Mouse (Mus musculus) subcutaneous adipose tissue, adult 2 months (tissue): ENCODE measurements around the gene Crk. TPM values are rescaled to one million over a fixed set of nuclear protein-coding genes. Genes with fewer than 3 reads are reported as not detected.

ENCODE experiments used
- polyA plus RNA-seq: library from polyadenylated mRNA; depleted of rRNA; stranded (reverse); fragments of >200 nt; gene quantifications from 2 replicates; pipeline ENCODE4 v1.2.3, GENCODE M21; 2012; ENCODE audit warnings: low replicate concordance; rRNA removed

Gene Crk
- polyA plus RNA-seq: 39.5 and 53.1 TPM in 2 replicates

GRCm38 (mm10) chr11:75678747-75679438 is at the start of gene Crk:
Gene Crk, plus strand, starts transcription at chr11:75679259.

GRCm38 (mm10) chr11:75630645-75631229 is 48.3 kb upstream of the Crk start, which contains the start of gene Inpp5k:
Gene Inpp5k, plus strand, starts transcription at chr11:75630988.

GRCm38 (mm10) chr11:75650311-75650710 is 28.7 kb upstream of the Crk start, which contains the start of gene Myo1c:
Gene Myo1c, plus strand, starts transcription at chr11:75650504.

GRCm38 (mm10) chr11:75732434-75733226 is 53.6 kb downstream of the Crk start, which contains the start of gene Ywhae:
Gene Ywhae, plus strand, starts transcription at chr11:75732869.

Other genes with a start within 250 kb of the Crk start
- 0.14 and 0.82 TPM in 2 replicates for gene Serpinf2, start 239.7 kb upstream of the Crk start, polyA plus RNA-seq
- 17.4 and 21.8 TPM in 2 replicates for gene Wdr81, start 224.5 kb upstream of the Crk start, polyA plus RNA-seq
- gene Tlcd2, start 217.5 kb upstream of the Crk start, polyA plus RNA-seq: 80.9 and 90.7 TPM in 2 replicates
- 85.9 and 139 TPM in 2 replicates for gene Prpf8, start 192.4 kb upstream of the Crk start, polyA plus RNA-seq
- gene Rilp, start 169.2 kb upstream of the Crk start, polyA plus RNA-seq: 7.7 and 16.1 TPM in 2 replicates
- gene Scarf1, start 165.7 kb upstream of the Crk start, polyA plus RNA-seq: 21.1 and 38.3 TPM in 2 replicates
- gene Slc43a2, start 147.6 kb upstream of the Crk start, polyA plus RNA-seq: 37.7 and 38.5 TPM in 2 replicates
- 57.4 and 68.5 TPM in 2 replicates for gene Pitpna, start 91.2 kb upstream of the Crk start, polyA plus RNA-seq
- 68.4 and 78.3 TPM in 2 replicates for gene Inpp5k, start 48.3 kb upstream of the Crk start, polyA plus RNA-seq
- 161 and 230 TPM in 2 replicates for gene Myo1c, start 28.8 kb upstream of the Crk start, polyA plus RNA-seq
- 191 TPM in 2 replicates for gene Ywhae, start 53.6 kb downstream of the Crk start, polyA plus RNA-seq
- 1.3 and 1.7 TPM in 2 replicates for gene Doc2b, start 116.8 kb downstream of the Crk start, polyA plus RNA-seq